Mouse (Mus musculus) adrenal gland, postnatal 4 days (tissue): ENCODE measurements around the gene Ppp1r1b. TPM values are rescaled to one million over a fixed set of nuclear protein-coding genes. Genes with fewer than 3 reads are reported as not detected.
A peak's percentile ranks its signal among the peaks of the same experiment; 100 is the strongest.

ENCODE experiments used
- DNase-seq, 2 experiments: peaks; one replicate each; pipeline ENCODE4 v3.0.0; 2021 to 2022; ENCODE audit warnings: low spot score in 2 of 2, mixed read lengths in 2 of 2
- total RNA-seq, 2 experiments: library from RNA; stranded (reverse); gene quantifications; 2 replicates each; pipeline ENCODE4 v1.2.3; 2021

The Ppp1r1b gene
- total RNA-seq, 2 experiments from 2014 or later = 1.3 to 1.9 TPM

DNA sequence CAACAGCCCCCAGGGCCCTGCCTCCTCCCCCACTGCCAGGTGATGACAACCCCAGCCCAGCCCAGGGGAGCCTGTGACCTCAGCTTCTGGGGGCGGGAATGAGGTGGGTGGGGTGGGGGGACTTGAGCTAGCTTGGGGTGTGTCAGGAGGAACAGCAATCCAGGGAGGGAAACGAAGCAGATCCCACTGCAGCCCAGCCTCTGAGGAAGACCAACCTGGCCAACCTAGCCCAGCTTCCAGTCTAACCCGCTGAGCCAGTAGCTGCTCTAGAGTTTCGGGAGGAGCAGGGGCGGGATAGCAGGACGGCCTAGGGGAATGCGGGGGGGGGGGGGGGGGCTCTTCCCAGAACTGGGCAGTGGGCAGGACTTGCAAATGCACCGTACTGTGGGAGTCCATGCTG lies 43.8 kb downstream of the Ppp1r1b start:
- DNase-seq = no peak

- no peak for DNase-seq
These were observed 44.4 kb downstream of the Ppp1r1b start for GRCm38 (mm10) chr11:98392645-98393044.

GRCm38 (mm10) chr11:98393317-98393716 lies 45.1 kb downstream of the Ppp1r1b start:
- DNase-seq = no peak

DNA sequence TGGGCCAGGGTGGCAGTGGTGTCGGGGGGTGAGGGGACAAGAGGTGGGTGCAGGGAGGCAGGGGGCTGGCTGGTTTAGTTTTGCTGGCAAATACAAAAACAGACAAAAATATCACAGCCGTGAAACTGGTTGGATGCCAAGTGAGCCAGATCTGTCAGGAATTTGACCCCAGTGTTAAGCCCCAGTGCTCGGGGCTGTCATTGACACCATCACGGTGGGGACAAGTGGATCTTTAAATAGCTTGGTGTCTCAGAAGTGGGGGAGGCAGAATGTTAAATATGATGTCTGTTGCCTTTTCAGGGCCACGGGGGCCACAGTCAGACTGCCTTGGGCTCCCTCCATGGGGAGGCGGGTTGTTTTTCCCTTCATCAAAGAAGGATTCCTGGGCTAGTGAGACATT lies 46.1 kb downstream of the Ppp1r1b start:
- DNase-seq = no peak

GRCm38 (mm10) chr11:98395041-98395440 lies 46.8 kb downstream of the Ppp1r1b start:
- no peak for DNase-seq

DNA sequence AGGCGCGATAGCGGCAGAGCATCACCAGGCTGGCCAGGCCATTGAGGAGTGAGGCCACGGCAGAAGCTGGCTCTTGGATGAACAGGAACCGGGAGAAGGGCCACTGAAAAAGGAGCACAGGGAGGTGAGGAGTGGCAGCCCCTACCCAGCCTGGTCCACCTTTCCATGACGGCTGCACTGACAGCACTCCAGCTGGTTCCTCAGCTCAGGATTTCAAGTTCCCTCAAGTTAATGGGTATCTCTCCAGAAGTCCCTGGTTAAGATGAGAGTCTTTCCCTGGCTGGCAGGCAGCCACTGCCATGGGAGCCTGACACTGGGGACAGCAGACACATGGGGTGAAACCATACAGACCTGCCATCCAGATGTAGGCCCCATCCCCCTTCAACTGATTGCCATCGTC lies 49.7 kb downstream of the Ppp1r1b start:
- no peak for DNase-seq

DNA sequence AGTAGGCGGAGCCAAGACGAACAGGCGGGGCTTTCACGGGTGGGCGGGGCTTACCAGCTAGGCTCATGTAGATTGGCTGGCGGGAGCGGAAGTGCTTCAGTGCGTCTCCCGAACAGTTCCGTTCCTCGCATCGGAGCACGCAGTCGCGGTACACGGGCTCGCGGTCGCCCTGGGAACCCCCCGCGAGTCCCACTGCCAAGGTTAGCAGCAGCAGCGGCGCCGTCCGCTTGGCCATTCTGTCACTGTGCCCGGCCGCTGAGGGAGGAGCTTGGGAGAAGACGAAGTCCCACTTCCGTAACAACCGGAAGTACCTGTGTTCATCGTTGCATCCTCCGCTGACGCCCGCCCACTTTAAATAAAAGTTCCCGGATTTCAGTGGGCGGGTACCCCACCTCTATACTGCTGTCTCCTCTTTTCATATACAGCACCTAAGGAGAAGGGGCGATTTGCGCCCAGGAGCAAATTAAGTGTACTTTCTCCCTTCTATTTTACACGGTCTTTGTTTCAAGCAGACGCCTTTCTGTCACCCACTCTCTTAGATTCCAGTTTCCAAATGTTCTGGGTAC lies 52.0 kb downstream of the Ppp1r1b start, which contains the start of gene Pgap3:
Pgap3 (minus strand) TSS at position 330 of the 566 bp plus-strand sequence.
- peak; percentile 55 to 78 for DNase-seq

- no peak for DNase-seq
These were observed 52.6 kb downstream of the Ppp1r1b start for GRCm38 (mm10) chr11:98400816-98401215.

DNA sequence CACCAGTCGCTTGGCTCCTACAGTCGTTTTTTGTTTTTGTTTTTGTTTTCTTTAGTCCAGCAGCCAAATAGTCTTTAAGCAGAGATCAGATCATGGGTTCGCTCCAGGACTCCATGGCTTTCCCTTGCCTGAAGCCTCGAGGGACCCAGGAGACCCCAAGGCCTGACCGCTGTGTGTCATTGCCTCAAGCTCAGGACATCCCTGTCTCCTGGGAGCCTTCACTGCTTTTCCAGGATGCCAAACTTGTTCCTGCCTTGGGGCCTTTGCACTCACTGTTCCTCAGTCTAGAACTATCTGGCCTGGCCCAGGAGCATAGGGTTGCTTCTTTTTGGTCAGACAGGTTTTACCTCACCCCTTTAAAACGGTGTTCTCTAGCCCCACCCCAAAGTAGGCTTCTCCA lies 58.4 kb downstream of the Ppp1r1b start:
- no peak for DNase-seq

Other genes starting within 250 kb of the Ppp1r1b start
- 10 to 100 TPM; 45.0 to 45.6 TPM for gene Fbxl20, start 198.0 kb upstream of the Ppp1r1b start, total RNA-seq
- 10 to 100 TPM; 60.9 to 62.4 TPM for gene Med1, start 155.1 kb upstream of the Ppp1r1b start, total RNA-seq
- 10 to 100 TPM; 50.8 to 53.8 TPM for gene Cdk12, start 145.3 kb upstream of the Ppp1r1b start, total RNA-seq
- under 1 TPM in 1 of 2 experiments, not detected in 1; 0.34 TPM for gene Neurod2, start 18.8 kb upstream of the Ppp1r1b start, total RNA-seq
- 10 to 100 TPM; 30.3 to 30.9 TPM for gene Stard3, start 10.0 kb downstream of the Ppp1r1b start, total RNA-seq
- gene Tcap, start 35.4 kb downstream of the Ppp1r1b start, total RNA-seq = 10 to 100 TPM in 1 of 2 experiments, 1 to 10 TPM in 1; 8.6 to 16.7 TPM
- gene Pnmt, start 38.0 kb downstream of the Ppp1r1b start, total RNA-seq = 100 to 1,000 TPM; 686 to 903 TPM
- gene Pgap3, start 52.1 kb downstream of the Ppp1r1b start, total RNA-seq = 10 to 100 TPM in 1 of 2 experiments, 1 to 10 TPM in 1; 9.7 to 11.0 TPM
- 10 to 100 TPM; 10.8 to 19.4 TPM for gene Erbb2, start 64.1 kb downstream of the Ppp1r1b start, total RNA-seq
- 10 to 100 TPM; 53.5 to 55.3 TPM for gene Mien1, start 90.6 kb downstream of the Ppp1r1b start, total RNA-seq
- 10 to 100 TPM in 1 of 2 experiments, 1 to 10 TPM in 1; 5.9 to 10.3 TPM for gene Grb7, start 98.0 kb downstream of the Ppp1r1b start, total RNA-seq
- 1 to 10 TPM in 1 of 2 experiments, under 1 TPM in 1; 0.36 to 1.4 TPM for gene Ikzf3, start 197.6 kb downstream of the Ppp1r1b start, total RNA-seq
- under 1 TPM in 1 of 2 experiments, not detected in 1; 0.45 TPM for gene Zpbp2, start 202.7 kb downstream of the Ppp1r1b start, total RNA-seq
- gene Ormdl3, start 239.0 kb downstream of the Ppp1r1b start, total RNA-seq = 10 to 100 TPM; 74.7 to 84.1 TPM
- not detected for gene Lrrc3c, start 249.9 kb downstream of the Ppp1r1b start, total RNA-seq